Mouse (Mus musculus) limb, embryonic 14.5 days (tissue): Measurements from ENCODE around the gene Ell. TPM values are rescaled to one million over a fixed set of nuclear protein-coding genes. Genes with fewer than 3 reads are reported as not detected.
A peak's percentile ranks its signal among the peaks of the same experiment; 100 is the strongest.

ENCODE experiments used
- ATAC-seq: fragments of 200-750 bp; cut with Nextera tagmentation; 2 replicates; pipeline ENCODE4 v1.8.0; 2017; ENCODE audit warnings: low read depth, moderate number of reproducible peaks, moderate TSS enrichment; ENCODE audit not compliant: low FRiP score
- DNase-seq: peaks from one replicate; pipeline ENCODE4 v3.0.0-alpha.2; 2015; ENCODE audit warnings: low spot score
- H3K27ac ChIP-seq: fragments of 300-500 bp; sonication (generic); replicated peaks from 2 replicates; pipeline ENCODE4 v1.5.1; 2014; ENCODE audit warnings: low read depth, mild to moderate bottlenecking, low read length, moderate library complexity, mixed read lengths
- H3K27me3 ChIP-seq: fragments of 300-500 bp; sonication (generic); 2 replicates; pipeline ENCODE4 v1.6.1; 2014; ENCODE audit warnings: low read length, mixed read lengths; ENCODE audit not compliant: control insufficient read depth, insufficient read depth
- H3K36me3 ChIP-seq: fragments of 300-500 bp; sonication (generic); 2 replicates; pipeline ENCODE4 v1.6.1; 2014; ENCODE audit warnings: mild to moderate bottlenecking, low read length, moderate library complexity, mixed read lengths; ENCODE audit not compliant: control insufficient read depth, insufficient read depth
- H3K4me1 ChIP-seq: fragments of 300-500 bp; sonication (generic); 2 replicates; pipeline ENCODE4 v1.6.1; 2014; ENCODE audit warnings: antibody characterized with exemption, low read length, mixed read lengths; ENCODE audit not compliant: control insufficient read depth, insufficient read depth
- H3K4me2 ChIP-seq: fragments of 300-500 bp; sonication (generic); replicated peaks from 2 replicates; pipeline ENCODE4 v1.6.1; 2014; ENCODE audit warnings: low read depth, mild to moderate bottlenecking, low read length, moderate library complexity; ENCODE audit not compliant: severe bottlenecking
- H3K4me3 ChIP-seq: fragments of 300-500 bp; sonication (generic); replicated peaks from 2 replicates; pipeline ENCODE4 v1.5.1; 2014; ENCODE audit warnings: low read length
- H3K9ac ChIP-seq: fragments of 300-500 bp; sonication (generic); 2 replicates; pipeline ENCODE4 v1.6.1; 2014; ENCODE audit warnings: mild to moderate bottlenecking, low read depth, low read length, moderate library complexity; ENCODE audit not compliant: severe bottlenecking
- H3K9me3 ChIP-seq: fragments of 300-500 bp; sonication (generic); 2 replicates; pipeline ENCODE4 v1.6.1; 2016; ENCODE audit warnings: low read length; ENCODE audit not compliant: control insufficient read depth
- POLR2A ChIP-seq: fragments of 200-500 bp; IDR thresholded peaks from 2 replicates; pipeline ENCODE4 v1.8.0; 2012; ENCODE audit warnings: inconsistent platforms, mild to moderate bottlenecking, moderate library complexity, borderline replicate concordance; ENCODE audit not compliant: insufficient read depth, insufficient read length; ENCODE audit errors: extremely low read depth
- WGBS: fragments of 180-500 bp; shearing (Covaris S2); extraction: QIAGEN DNeasy Blood & Tissue Kit; methylation state at CpG from one replicate; pipeline ENCODE4 v1.1.7; 2014; 5-methylcytosine and 5-hydroxymethylcytosine counted together
- polyA plus RNA-seq, 2 experiments: library from polyadenylated mRNA; depleted of rRNA in 1 of 2; stranded (reverse) in 1 of 2; unstranded in 1 of 2; fragments of >200 nt; fragmentation: Nextera tagmentation in 1 of 2; extraction: Ambion mirVana in 1 of 2; gene quantifications; 2 replicates each; pipeline versions ENCODE4 v1.2.1 to v1.2.3; 2012 to 2014

Ell gene
- polyA plus RNA-seq, 2 experiments = 20.2 to 30.3 TPM

DNA sequence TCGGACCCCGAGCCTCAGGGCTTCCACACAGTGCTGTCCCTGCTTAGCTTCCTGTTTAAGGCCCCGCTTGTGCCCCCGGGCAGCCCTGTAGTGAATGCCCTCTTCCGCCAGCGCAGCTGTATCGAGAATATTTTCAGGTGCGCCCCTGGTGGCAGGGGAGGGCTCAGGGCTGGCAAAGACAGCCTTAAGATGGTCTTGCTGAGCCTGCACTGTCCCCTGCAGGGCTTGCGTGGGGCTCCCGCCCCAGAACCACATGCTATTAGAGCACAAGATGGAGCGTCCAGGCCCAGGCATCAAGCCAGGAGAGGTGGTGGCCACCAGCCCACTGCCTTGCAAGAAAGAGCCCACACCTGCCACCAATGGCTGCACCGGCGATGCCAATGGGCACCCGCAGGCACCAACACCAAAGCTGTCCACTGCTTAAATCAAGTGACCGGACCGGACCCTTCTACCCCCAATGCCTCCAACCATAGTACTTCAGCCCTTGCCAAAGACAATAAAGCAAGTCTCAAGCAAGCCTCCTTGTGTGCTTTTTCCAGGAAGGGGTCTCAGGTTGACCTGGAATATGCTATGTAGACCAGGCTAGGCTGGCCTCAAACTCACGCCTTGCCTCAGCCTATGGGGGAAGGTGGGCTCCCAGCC lies 57.6 kb downstream of the Ell start:
- 85% methylated on average over 17 of the region's 17 CpGs for WGBS
- Histone ChIP-seq H3K4me1 (peaks cover 45% of the 10 kb centered on the region), H3K9me3 (no peaks in the 10 kb centered on the region), H3K27me3 (no peaks in the 10 kb centered on the region), H3K4me3 (peak overlapping the region; percentile 46), H3K9ac (peak overlapping the region; percentile 76; the same call in 1 of the 2 replicates), H3K27ac (no peak overlapping the region), H3K4me2 (peak overlapping the region; percentile 86), H3K36me3 (peaks cover 22% of the 10 kb centered on the region)
- TF ChIP-seq POLR2A = no peak
- DNase-seq (no peak), ATAC-seq (no peak)

DNA sequence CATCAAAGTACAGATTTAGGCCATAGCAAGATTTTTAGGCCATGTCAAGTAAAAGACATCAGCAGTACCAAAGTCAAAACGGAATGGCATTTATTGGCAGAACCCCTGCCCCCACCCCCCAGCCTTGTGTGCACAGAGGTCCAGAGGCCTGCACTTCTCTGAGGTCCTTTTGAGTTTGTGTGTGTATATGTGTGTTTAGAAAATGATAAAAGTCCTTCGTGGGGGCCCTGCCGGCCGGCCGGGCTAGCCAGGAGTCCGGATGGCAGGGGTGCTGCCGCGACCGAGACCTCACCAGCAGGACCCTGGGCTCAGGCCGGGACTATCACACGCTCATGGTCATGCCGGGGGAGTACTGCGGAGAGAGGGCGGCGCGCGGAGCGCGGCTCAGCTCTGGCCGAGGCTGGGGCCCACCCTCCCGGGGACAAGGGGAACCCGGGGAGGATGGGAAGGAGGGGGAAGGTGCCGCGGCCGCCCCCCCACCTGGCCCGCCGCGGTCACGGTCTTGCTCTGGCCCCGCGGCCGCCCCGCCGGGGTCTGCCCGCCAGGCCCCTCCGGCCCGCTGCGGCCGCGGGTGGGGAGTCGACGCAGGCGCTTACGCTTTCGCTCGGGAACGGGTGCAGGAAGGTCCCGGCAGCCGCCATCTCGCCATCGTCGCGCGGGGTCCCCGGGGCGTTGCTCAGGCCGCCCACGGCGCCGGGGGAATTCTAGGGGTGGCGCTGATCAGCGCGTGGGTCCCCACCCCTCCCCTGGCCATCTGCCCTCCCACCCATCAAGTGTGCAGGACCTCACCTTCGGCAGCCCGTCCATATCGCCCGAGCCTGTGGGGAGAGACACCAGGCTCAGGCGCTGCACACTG lies 58.4 kb downstream of the Ell start:
- WGBS = 8% methylated on average over 37 of the region's 68 CpGs
- DNase-seq = no peak
- Histone ChIP-seq H3K27me3 (no peaks in the 10 kb centered on the region), H3K4me3 (peak overlapping the region; percentile 46), H3K9ac (peak overlapping the region; percentile 76), H3K36me3 (peaks cover 22% of the 10 kb centered on the region), H3K4me2 (peak overlapping the region; percentile 86), H3K27ac (0 out of 2 replicates have a peak overlapping the region, but pooled peaks have one; percentile 43), H3K9me3 (no peaks in the 10 kb centered on the region), H3K4me1 (peaks cover 45% of the 10 kb centered on the region)
- TF ChIP-seq POLR2A = no peak
- ATAC-seq = no peak

DNA sequence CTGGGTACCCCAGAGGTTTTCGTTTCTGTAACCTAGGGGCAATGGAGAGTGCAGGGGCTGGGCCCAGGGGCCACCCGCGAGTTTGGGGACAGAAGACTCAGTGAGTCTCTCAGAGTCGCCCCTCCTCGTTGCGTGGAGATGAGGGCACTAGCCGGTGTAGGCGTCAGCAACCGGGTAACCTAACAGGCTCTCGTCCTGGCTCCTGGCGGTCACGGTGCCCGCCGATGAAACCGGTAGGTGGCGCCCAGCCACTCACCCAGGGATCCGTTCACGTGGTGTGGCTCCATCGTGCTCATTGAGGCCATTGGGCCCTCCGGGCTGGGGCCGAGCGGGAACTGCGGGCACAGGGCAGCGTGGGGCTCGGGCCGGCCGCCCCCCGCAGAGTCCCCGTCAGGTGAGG lies 59.0 kb downstream of the Ell start:
- ATAC-seq = peak; percentile 17; the same call in 1 of the 2 replicates
- no peaks in the 10 kb centered on the region for H3K9me3 ChIP-seq
- peak overlapping the region; percentile 43; the same call in 1 of the 2 replicates for H3K27ac ChIP-seq
- peak overlapping the region; percentile 46 for H3K4me3 ChIP-seq
- DNase-seq = peak; percentile 67
- peaks cover 44% of the 10 kb centered on the region for H3K4me1 ChIP-seq
- peak overlapping the region; percentile 76 for H3K9ac ChIP-seq
- no peaks in the 10 kb centered on the region for H3K27me3 ChIP-seq
- peak overlapping the region; percentile 86 for H3K4me2 ChIP-seq
- WGBS = 3% methylated on average over 19 of the region's 29 CpGs
- H3K36me3 ChIP-seq = peaks cover 26% of the 10 kb centered on the region
- no peak for TF ChIP-seq POLR2A

DNA sequence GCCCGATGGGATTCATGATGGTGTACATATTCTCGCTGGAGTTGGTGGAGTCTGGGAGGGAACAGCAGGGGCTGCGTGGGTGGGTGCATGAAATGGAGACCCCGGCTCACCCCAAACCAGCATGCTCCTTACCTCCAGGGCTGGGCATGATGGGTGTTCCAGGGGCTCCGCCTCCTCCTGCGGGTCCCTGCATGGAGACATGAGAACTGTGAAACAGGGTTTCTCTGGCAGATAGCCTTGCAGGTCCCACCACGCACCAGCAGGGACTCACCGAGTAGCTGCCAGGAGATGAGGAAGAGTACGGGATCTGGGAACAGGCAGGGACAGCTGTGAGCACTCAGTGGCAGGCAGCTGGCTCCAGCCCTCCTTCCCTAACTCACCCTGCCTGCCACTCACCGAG lies 59.5 kb downstream of the Ell start:
- ATAC-seq (peak; percentile 5; the same call in 1 of the 2 replicates), DNase-seq (no peak)
- Histone ChIP-seq H3K4me2 (peak overlapping the region; percentile 86), H3K27ac (peak overlapping the region; percentile 43; the same call in 1 of the 2 replicates), H3K9me3 (no peaks in the 10 kb centered on the region), H3K36me3 (peaks cover 26% of the 10 kb centered on the region), H3K9ac (peak overlapping the region; percentile 76), H3K4me1 (peaks cover 39% of the 10 kb centered on the region), H3K27me3 (no peaks in the 10 kb centered on the region), H3K4me3 (peak overlapping the region; percentile 46)
- TF ChIP-seq POLR2A = no peak
- WGBS = 17% methylated on average over 10 of the region's 10 CpGs

DNA sequence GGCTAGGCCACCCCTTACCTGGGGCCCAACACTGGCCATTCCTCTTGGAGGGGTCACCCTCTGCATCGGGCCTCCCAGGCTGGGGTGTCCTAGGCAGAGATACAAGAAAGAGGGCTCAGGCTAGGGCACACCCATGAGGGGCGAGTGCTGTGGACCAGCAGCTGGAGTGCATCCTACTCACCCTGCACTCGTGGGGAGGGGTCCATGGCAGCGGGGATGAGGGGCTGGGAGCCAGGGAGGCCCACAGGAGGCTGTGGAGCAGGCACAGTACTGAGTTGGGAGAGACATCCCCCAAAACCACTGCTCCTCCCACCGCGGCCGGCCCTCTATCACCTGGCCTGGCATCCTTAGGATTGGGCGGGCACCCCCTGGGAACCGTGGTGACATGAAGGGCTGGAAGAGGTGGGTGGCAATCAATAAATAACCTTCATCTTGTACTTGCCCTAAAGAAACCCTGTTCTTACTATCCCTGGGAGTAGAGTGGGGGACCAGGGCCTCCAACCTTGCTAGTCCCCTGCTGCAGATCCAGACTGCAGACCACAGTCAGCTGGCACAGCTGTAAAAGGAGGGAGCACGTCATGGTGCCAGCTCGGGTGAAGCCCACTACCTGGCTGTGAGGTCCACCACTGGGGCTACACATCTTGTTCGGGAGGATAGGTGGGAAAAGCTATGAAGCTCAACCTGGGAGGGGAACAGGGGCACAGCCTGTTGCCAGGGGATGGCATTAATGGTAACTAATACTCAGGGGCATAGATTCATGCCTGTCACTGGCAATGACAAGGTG lies 60.4 kb downstream of the Ell start:
- no peak overlapping the region for H3K4me2 ChIP-seq
- peaks cover 26% of the 10 kb centered on the region for H3K36me3 ChIP-seq
- no peaks in the 10 kb centered on the region for H3K27me3 ChIP-seq
- TF ChIP-seq POLR2A = no peak
- no peak overlapping the region for H3K4me3 ChIP-seq
- H3K9ac ChIP-seq = no peak overlapping the region
- 81% methylated on average over 12 of the region's 12 CpGs for WGBS
- no peak for DNase-seq
- 0 out of 2 replicates have a peak overlapping the region, but pooled peaks have one; percentile 13 for H3K27ac ChIP-seq
- no peaks in the 10 kb centered on the region for H3K9me3 ChIP-seq
- peaks cover 38% of the 10 kb centered on the region for H3K4me1 ChIP-seq
- no peak for ATAC-seq
